Mouse (Mus musculus): ENCODE data around the gene Sox18. TPM values are rescaled to one million over a fixed set of nuclear protein-coding genes. Genes with fewer than 3 reads are reported as not detected.

Gene Sox18
- polyA plus RNA-seq, 1 experiment from 2014 or later = 65.2 TPM

GRCm38 (mm10) chr2:181632624-181633023, 38.8 kb downstream of the Sox18 start:
- H3K27ac ChIP-seq (ENCODE audit: low read length) = no peak overlapping the region
- no peaks in the 10 kb centered on the region for H3K27me3 ChIP-seq (ENCODE audit: insufficient read depth, low read length)
- peaks cover 52% of the 10 kb centered on the region for H3K36me3 ChIP-seq (ENCODE audit: insufficient read depth, low read length)
- no peaks in the 10 kb centered on the region for H3K4me1 ChIP-seq (ENCODE audit: insufficient read depth, low read length)
- H3K4me3 ChIP-seq (ENCODE audit: low read length) = no peak overlapping the region
- H3K9me3 ChIP-seq (ENCODE audit: low read length) = no peaks in the 10 kb centered on the region
- 98% methylated on average over 6 of the region's 6 CpGs for WGBS
- H3K4me2 ChIP-seq (replicated peaks; ENCODE audit: low read depth, low read length) = no peak overlapping the region
- no peak for ATAC-seq (ENCODE audit: low FRiP score, low TSS enrichment)
- no peak overlapping the region for H3K9ac ChIP-seq (replicated peaks; ENCODE audit: low read length)

GRCm38 (mm10) chr2:181628471-181628870, 43.0 kb downstream of the Sox18 start:
- Histone ChIP-seq H3K9me3 (ENCODE audit: low read length) (no peaks in the 10 kb centered on the region), H3K27me3 (ENCODE audit: insufficient read depth, low read length) (no peaks in the 10 kb centered on the region), H3K4me1 (ENCODE audit: insufficient read depth, low read length) (no peaks in the 10 kb centered on the region), H3K4me3 (ENCODE audit: low read length) (no peak overlapping the region), H3K36me3 (ENCODE audit: insufficient read depth, low read length) (peaks cover 31% of the 10 kb centered on the region), H3K27ac (ENCODE audit: low read length) (no peak overlapping the region), H3K9ac (replicated peaks; ENCODE audit: low read length) (no peak overlapping the region), H3K4me2 (replicated peaks; ENCODE audit: low read depth, low read length) (no peak overlapping the region)
- no peak for ATAC-seq (ENCODE audit: low FRiP score, low TSS enrichment)

- no peaks in the 10 kb centered on the region for H3K9me3 ChIP-seq (ENCODE audit: low read length)
- no peaks in the 10 kb centered on the region for H3K4me1 ChIP-seq (ENCODE audit: insufficient read depth, low read length)
- H3K4me3 ChIP-seq (ENCODE audit: low read length) = no peak overlapping the region
- H3K27me3 ChIP-seq (ENCODE audit: insufficient read depth, low read length) = no peaks in the 10 kb centered on the region
- no peak for ATAC-seq (ENCODE audit: low FRiP score, low TSS enrichment)
- no peak overlapping the region for H3K4me2 ChIP-seq (replicated peaks; ENCODE audit: low read depth, low read length)
- H3K27ac ChIP-seq (ENCODE audit: low read length) = no peak overlapping the region
- no peak overlapping the region for H3K9ac ChIP-seq (replicated peaks; ENCODE audit: low read length)
- H3K36me3 ChIP-seq (ENCODE audit: insufficient read depth, low read length) = peaks cover 45% of the 10 kb centered on the region
These were observed 48.0 kb downstream of the Sox18 start for GRCm38 (mm10) chr2:181623401-181623800.

Other genes with a start within 250 kb of the Sox18 start
- gene Zbtb46, start 212.2 kb downstream of the Sox18 start, polyA plus RNA-seq (2015; fragmentation: Nextera tagmentation; extraction: Ambion mirVana) = 26.2 and 30.5 TPM in 2 replicates
- 0.15 and 0.20 TPM in 2 replicates for gene Abhd16b, start 178.4 kb downstream of the Sox18 start, polyA plus RNA-seq (2015; fragmentation: Nextera tagmentation; extraction: Ambion mirVana)
- 168 and 172 TPM in 2 replicates for gene Tpd52l2, start 174.5 kb downstream of the Sox18 start, polyA plus RNA-seq (2015; fragmentation: Nextera tagmentation; extraction: Ambion mirVana)
- 91.7 and 100 TPM in 2 replicates for gene Dnajc5, start 151.2 kb downstream of the Sox18 start, polyA plus RNA-seq (2015; fragmentation: Nextera tagmentation; extraction: Ambion mirVana)
- 66.9 and 71.7 TPM in 2 replicates for gene Uckl1, start 86.7 kb downstream of the Sox18 start, polyA plus RNA-seq (2015; fragmentation: Nextera tagmentation; extraction: Ambion mirVana)
- gene Prpf6, start 79.8 kb downstream of the Sox18 start, polyA plus RNA-seq (2015; fragmentation: Nextera tagmentation; extraction: Ambion mirVana) = 75.2 and 79.7 TPM in 2 replicates
- 37.8 and 41.1 TPM in 2 replicates for gene Zfp512b, start 78.8 kb downstream of the Sox18 start, polyA plus RNA-seq (2015; fragmentation: Nextera tagmentation; extraction: Ambion mirVana)
- 29.5 and 31.4 TPM in 2 replicates for gene Samd10, start 72.4 kb downstream of the Sox18 start, polyA plus RNA-seq (2015; fragmentation: Nextera tagmentation; extraction: Ambion mirVana)
- 0.21 and 0.49 TPM in 2 replicates for gene Gm29797, start 14.6 kb downstream of the Sox18 start, polyA plus RNA-seq (2015; fragmentation: Nextera tagmentation; extraction: Ambion mirVana)
- 29.3 and 29.9 TPM in 2 replicates for gene Tcea2, start 8.7 kb upstream of the Sox18 start, polyA plus RNA-seq (2015; fragmentation: Nextera tagmentation; extraction: Ambion mirVana)
- gene Rgs19, start 22.3 kb upstream of the Sox18 start, polyA plus RNA-seq (2015; fragmentation: Nextera tagmentation; extraction: Ambion mirVana) = 67.7 and 72.1 TPM in 2 replicates
- not detected in 2 replicates for gene Lkaaear1, start 26.8 kb upstream of the Sox18 start, polyA plus RNA-seq (2015; fragmentation: Nextera tagmentation; extraction: Ambion mirVana)
- 0.50 and 0.67 TPM in 2 replicates for gene Oprl1, start 43.4 kb upstream of the Sox18 start, polyA plus RNA-seq (2015; fragmentation: Nextera tagmentation; extraction: Ambion mirVana)
- gene Myt1, start 91.7 kb upstream of the Sox18 start, polyA plus RNA-seq (2015; fragmentation: Nextera tagmentation; extraction: Ambion mirVana) = 0.27 and 0.31 TPM in 2 replicates
- 36.6 and 40.9 TPM in 2 replicates for gene Pcmtd2, start 166.2 kb upstream of the Sox18 start, polyA plus RNA-seq (2015; fragmentation: Nextera tagmentation; extraction: Ambion mirVana)
- 70.4 and 71.5 TPM in 2 replicates for gene Polr3k, start 192.7 kb upstream of the Sox18 start, polyA plus RNA-seq (2015; fragmentation: Nextera tagmentation; extraction: Ambion mirVana)